Mouse (Mus musculus): ENCODE results near the gene Lamtor3. TPM values are rescaled to one million over a fixed set of nuclear protein-coding genes. Genes with fewer than 3 reads are reported as not detected.
"Not testable (repeated sequence)": the region's sequence is repeated elsewhere in the genome, so short reads cannot be mapped to it uniquely, and the experiment has no call there.

The Lamtor3 gene
- polyA plus RNA-seq, 1 experiment from 2014 or later, result 120 TPM

GRCm38 (mm10) chr3:137897685-137898084 is 20.6 kb upstream of the Lamtor3 start:
- no peak for ATAC-seq (ENCODE audit: insufficient number of reproducible peaks, insufficient read depth, low FRiP score, low TSS enrichment, low read depth)
- no peak overlapping the region for H3K9ac ChIP-seq
- H3K4me3 ChIP-seq, result no peak overlapping the region
- 88% methylated on average over 5 of the region's 5 CpGs for WGBS
- no peak overlapping the region for H3K4me2 ChIP-seq
- no peaks in the 10 kb centered on the region for H3K9me3 ChIP-seq
- peaks cover 55% of the 10 kb centered on the region for H3K36me3 ChIP-seq
- H3K27me3 ChIP-seq, result no peaks in the 10 kb centered on the region
- no peak overlapping the region for H3K27ac ChIP-seq
- no peaks in the 10 kb centered on the region for H3K4me1 ChIP-seq

- H3K9me3 ChIP-seq, result no peaks in the 10 kb centered on the region
- WGBS, result 76% methylated on average over 10 of the region's 10 CpGs
- no peaks in the 10 kb centered on the region for H3K4me1 ChIP-seq
- H3K9ac ChIP-seq, result no peak overlapping the region
- peaks cover 59% of the 10 kb centered on the region for H3K36me3 ChIP-seq
- H3K27ac ChIP-seq, result no peak overlapping the region; the same call in 1 of the 2 replicates
- no peak overlapping the region for H3K4me3 ChIP-seq
- H3K4me2 ChIP-seq, result no peak overlapping the region
- no peak for ATAC-seq (ENCODE audit: insufficient number of reproducible peaks, insufficient read depth, low FRiP score, low TSS enrichment, low read depth)
- H3K27me3 ChIP-seq, result no peaks in the 10 kb centered on the region
These were observed 18.2 kb upstream of the Lamtor3 start for GRCm38 (mm10) chr3:137900149-137900548.

GRCm38 (mm10) chr3:137913093-137913492 is 5.2 kb upstream of the Lamtor3 start:
- H3K4me2 ChIP-seq, result no peak overlapping the region
- H3K4me1 ChIP-seq, result peaks cover 8% of the 10 kb centered on the region; the same call in 1 of the 2 replicates
- no peaks in the 10 kb centered on the region for H3K9me3 ChIP-seq
- no peak overlapping the region for H3K4me3 ChIP-seq
- no peak for ATAC-seq (ENCODE audit: insufficient number of reproducible peaks, insufficient read depth, low FRiP score, low TSS enrichment, low read depth)
- WGBS, result 63% methylated on average over 2 of the region's 2 CpGs
- H3K36me3 ChIP-seq, result peaks cover 23% of the 10 kb centered on the region
- no peak overlapping the region for H3K9ac ChIP-seq
- no peaks in the 10 kb centered on the region for H3K27me3 ChIP-seq
- H3K27ac ChIP-seq, result no peak overlapping the region

- WGBS, result 83% methylated on average over 1 of the region's 1 CpGs
- H3K36me3 ChIP-seq, result peaks cover 17% of the 10 kb centered on the region
- H3K27me3 ChIP-seq; ATAC-seq (ENCODE audit: insufficient number of reproducible peaks, insufficient read depth, low FRiP score, low TSS enrichment, low read depth); H3K9ac ChIP-seq; H3K27ac ChIP-seq; H3K4me2 ChIP-seq; H3K4me3 ChIP-seq; H3K9me3 ChIP-seq: not testable (repeated sequence)
- H3K4me1 ChIP-seq, result peaks cover 15% of the 10 kb centered on the region
These were observed 3.7 kb upstream of the Lamtor3 start for GRCm38 (mm10) chr3:137914567-137914966.

- Histone ChIP-seq H3K36me3 (peaks cover 12% of the 10 kb centered on the region; the same call in 1 of the 2 replicates), H3K4me2 (peak overlapping the region; percentile 71), H3K4me1 (peaks cover 16% of the 10 kb centered on the region), H3K9me3 (no peaks in the 10 kb centered on the region), H3K27me3 (no peaks in the 10 kb centered on the region), H3K9ac (peak overlapping the region; percentile 84), H3K27ac (peak overlapping the region; percentile 87), H3K4me3 (peak overlapping the region; percentile 92)
- 7% methylated on average over 12 of the region's 12 CpGs for WGBS
- 0 out of 2 replicates have a peak, but pooled peaks have one; percentile 49 for ATAC-seq (ENCODE audit: insufficient number of reproducible peaks, insufficient read depth, low FRiP score, low TSS enrichment, low read depth)
These were observed 573 bp upstream of the Lamtor3 start for GRCm38 (mm10) chr3:137917694-137918171.

- 13% methylated on average over 6 of the region's 6 CpGs for WGBS
- Histone ChIP-seq H3K4me1 (peaks cover 16% of the 10 kb centered on the region), H3K4me3 (peak overlapping the region; percentile 92), H3K36me3 (peaks cover 18% of the 10 kb centered on the region), H3K27me3 (no peaks in the 10 kb centered on the region), H3K9me3 (no peaks in the 10 kb centered on the region), H3K4me2 (peak overlapping the region; percentile 71), H3K9ac (peak overlapping the region; percentile 84), H3K27ac (peak overlapping the region; percentile 87)
- no peak for ATAC-seq (ENCODE audit: insufficient number of reproducible peaks, insufficient read depth, low FRiP score, low TSS enrichment, low read depth)
These were observed 616 bp downstream of the Lamtor3 start for GRCm38 (mm10) chr3:137918932-137919311.

- H3K27me3 ChIP-seq, result no peaks in the 10 kb centered on the region
- H3K4me1 ChIP-seq, result peaks cover 16% of the 10 kb centered on the region
- peak overlapping the region; percentile 71 for H3K4me2 ChIP-seq
- H3K9ac ChIP-seq, result peak overlapping the region; percentile 84
- H3K4me3 ChIP-seq, result peak overlapping the region; percentile 92
- WGBS, result 90% methylated on average over 7 of the region's 7 CpGs
- peaks cover 21% of the 10 kb centered on the region for H3K36me3 ChIP-seq
- 0 out of 2 replicates have a peak overlapping the region, but pooled peaks have one; percentile 87 for H3K27ac ChIP-seq
- no peaks in the 10 kb centered on the region for H3K9me3 ChIP-seq
- ATAC-seq (ENCODE audit: insufficient number of reproducible peaks, insufficient read depth, low FRiP score, low TSS enrichment, low read depth), result no peak
These were observed 1.1 kb downstream of the Lamtor3 start for GRCm38 (mm10) chr3:137919398-137919797.

- H3K4me2 ChIP-seq, result no peak overlapping the region
- H3K9me3 ChIP-seq, result no peaks in the 10 kb centered on the region
- 87% methylated on average over 4 of the region's 4 CpGs for WGBS
- ATAC-seq (ENCODE audit: insufficient number of reproducible peaks, insufficient read depth, low FRiP score, low TSS enrichment, low read depth), result no peak
- H3K36me3 ChIP-seq, result peaks cover 32% of the 10 kb centered on the region
- H3K27me3 ChIP-seq, result no peaks in the 10 kb centered on the region
- no peak overlapping the region for H3K27ac ChIP-seq
- no peak overlapping the region for H3K4me3 ChIP-seq
- H3K9ac ChIP-seq, result no peak overlapping the region
- peaks cover 16% of the 10 kb centered on the region for H3K4me1 ChIP-seq
These were observed 2.3 kb downstream of the Lamtor3 start for GRCm38 (mm10) chr3:137920594-137920993.

GRCm38 (mm10) chr3:137927010-137927409 is 8.7 kb downstream of the Lamtor3 start:
- Histone ChIP-seq H3K27ac (no peak overlapping the region), H3K4me3 (no peak overlapping the region), H3K4me1 (no peaks in the 10 kb centered on the region), H3K36me3 (peaks cover 72% of the 10 kb centered on the region), H3K9ac (no peak overlapping the region), H3K27me3 (no peaks in the 10 kb centered on the region), H3K4me2 (no peak overlapping the region), H3K9me3 (no peaks in the 10 kb centered on the region)
- no peak for ATAC-seq (ENCODE audit: insufficient number of reproducible peaks, insufficient read depth, low FRiP score, low TSS enrichment, low read depth)
- WGBS, result 90% methylated on average over 4 of the region's 4 CpGs

- no peak overlapping the region for H3K4me3 ChIP-seq
- no peaks in the 10 kb centered on the region for H3K9me3 ChIP-seq
- ATAC-seq (ENCODE audit: insufficient number of reproducible peaks, insufficient read depth, low FRiP score, low TSS enrichment, low read depth), result no peak
- H3K36me3 ChIP-seq, result peaks cover 60% of the 10 kb centered on the region
- no peak overlapping the region for H3K4me2 ChIP-seq
- WGBS, result 88% methylated on average over 3 of the region's 3 CpGs
- no peak overlapping the region for H3K27ac ChIP-seq
- no peaks in the 10 kb centered on the region for H3K4me1 ChIP-seq
- no peaks in the 10 kb centered on the region for H3K27me3 ChIP-seq
- H3K9ac ChIP-seq, result no peak overlapping the region
These were observed 11.6 kb downstream of the Lamtor3 start for GRCm38 (mm10) chr3:137929940-137930339.

- Histone ChIP-seq H3K27me3 (no peaks in the 10 kb centered on the region), H3K4me1 (no peaks in the 10 kb centered on the region), H3K27ac (no peak overlapping the region), H3K36me3 (peaks cover 35% of the 10 kb centered on the region), H3K4me3 (no peak overlapping the region), H3K4me2 (no peak overlapping the region), H3K9ac (no peak overlapping the region), H3K9me3 (no peaks in the 10 kb centered on the region)
- no peak for ATAC-seq (ENCODE audit: insufficient number of reproducible peaks, insufficient read depth, low FRiP score, low TSS enrichment, low read depth)
- WGBS, result 78% methylated on average over 7 of the region's 7 CpGs
These were observed 14.4 kb downstream of the Lamtor3 start for GRCm38 (mm10) chr3:137932748-137933147.

- no peak overlapping the region for H3K4me3 ChIP-seq
- ATAC-seq (ENCODE audit: insufficient number of reproducible peaks, insufficient read depth, low FRiP score, low TSS enrichment, low read depth), result no peak
- H3K27ac ChIP-seq, result no peak overlapping the region
- no peaks in the 10 kb centered on the region for H3K9me3 ChIP-seq
- H3K4me2 ChIP-seq, result no peak overlapping the region
- H3K4me1 ChIP-seq, result 0 out of 2 replicates have a peak, but pooled peaks cover 4% of the 10 kb centered on the region
- H3K9ac ChIP-seq, result no peak overlapping the region
- peaks cover 30% of the 10 kb centered on the region for H3K36me3 ChIP-seq
- no peaks in the 10 kb centered on the region for H3K27me3 ChIP-seq
- 61% methylated on average over 3 of the region's 3 CpGs for WGBS
These were observed 15.7 kb downstream of the Lamtor3 start for GRCm38 (mm10) chr3:137933986-137934385.
